Mouse (Mus musculus) lung, embryonic 16.5 days (tissue): Measurements from ENCODE around the gene Mcfd2. TPM values are rescaled to one million over a fixed set of nuclear protein-coding genes. Genes with fewer than 3 reads are reported as not detected.

Source experiments
- ATAC-seq: fragments of 200-750 bp; cut with Nextera tagmentation; 2 replicates; pipeline ENCODE4 v1.8.0; 2017; ENCODE audit warnings: low read depth, mild to moderate bottlenecking, moderate library complexity
- H3K27ac ChIP-seq: fragments of 300-500 bp; sonication (generic); 2 replicates; pipeline ENCODE4 v1.5.1; 2014; ENCODE audit warnings: mild to moderate bottlenecking, control low read depth, low read length
- H3K27me3 ChIP-seq: fragments of 300-500 bp; sonication (generic); 2 replicates; pipeline ENCODE4 v1.6.1; 2014; ENCODE audit warnings: low read depth, low read length, mixed read lengths; ENCODE audit not compliant: control insufficient read depth, insufficient read depth
- H3K36me3 ChIP-seq: fragments of 300-500 bp; sonication (generic); 2 replicates; pipeline ENCODE4 v1.6.1; 2014; ENCODE audit warnings: low read length; ENCODE audit not compliant: control insufficient read depth, insufficient read depth
- H3K4me1 ChIP-seq: fragments of 300-500 bp; sonication (generic); replicated peaks from 2 replicates; pipeline ENCODE4 v1.6.1; 2014; ENCODE audit warnings: low read length, mixed read lengths; ENCODE audit not compliant: control insufficient read depth, insufficient read depth
- H3K4me2 ChIP-seq: fragments of 300-500 bp; sonication (generic); 2 replicates; pipeline ENCODE4 v1.6.1; 2014; ENCODE audit warnings: low read depth, low read length, control low read depth
- H3K4me3 ChIP-seq: fragments of 300-500 bp; sonication (generic); 2 replicates; pipeline ENCODE4 v1.5.1; 2014; ENCODE audit warnings: mild to moderate bottlenecking, low read length, control low read depth
- H3K9ac ChIP-seq: fragments of 300-500 bp; sonication (generic); 2 replicates; pipeline ENCODE4 v1.6.1; 2014; ENCODE audit warnings: low read length, control low read depth
- H3K9me3 ChIP-seq: fragments of 300-500 bp; sonication (generic); 2 replicates; pipeline ENCODE4 v1.6.1; 2016; ENCODE audit warnings: low read length; ENCODE audit not compliant: control insufficient read depth
- WGBS: fragments of 180-500 bp; shearing (Covaris S2); extraction: QIAGEN DNeasy Blood & Tissue Kit; methylation state at CpG from one replicate; pipeline ENCODE4 v1.1.7; 2014; 5-methylcytosine and 5-hydroxymethylcytosine counted together
- polyA plus RNA-seq: library from polyadenylated mRNA; unstranded; fragments of >200 nt; fragmentation: Nextera tagmentation; extraction: Ambion mirVana; gene quantifications from 2 replicates; pipeline ENCODE4 v1.2.1, GENCODE M21; 2015

Mcfd2 gene
- polyA plus RNA-seq, 1 experiment from 2014 or later, result 113 TPM

DNA sequence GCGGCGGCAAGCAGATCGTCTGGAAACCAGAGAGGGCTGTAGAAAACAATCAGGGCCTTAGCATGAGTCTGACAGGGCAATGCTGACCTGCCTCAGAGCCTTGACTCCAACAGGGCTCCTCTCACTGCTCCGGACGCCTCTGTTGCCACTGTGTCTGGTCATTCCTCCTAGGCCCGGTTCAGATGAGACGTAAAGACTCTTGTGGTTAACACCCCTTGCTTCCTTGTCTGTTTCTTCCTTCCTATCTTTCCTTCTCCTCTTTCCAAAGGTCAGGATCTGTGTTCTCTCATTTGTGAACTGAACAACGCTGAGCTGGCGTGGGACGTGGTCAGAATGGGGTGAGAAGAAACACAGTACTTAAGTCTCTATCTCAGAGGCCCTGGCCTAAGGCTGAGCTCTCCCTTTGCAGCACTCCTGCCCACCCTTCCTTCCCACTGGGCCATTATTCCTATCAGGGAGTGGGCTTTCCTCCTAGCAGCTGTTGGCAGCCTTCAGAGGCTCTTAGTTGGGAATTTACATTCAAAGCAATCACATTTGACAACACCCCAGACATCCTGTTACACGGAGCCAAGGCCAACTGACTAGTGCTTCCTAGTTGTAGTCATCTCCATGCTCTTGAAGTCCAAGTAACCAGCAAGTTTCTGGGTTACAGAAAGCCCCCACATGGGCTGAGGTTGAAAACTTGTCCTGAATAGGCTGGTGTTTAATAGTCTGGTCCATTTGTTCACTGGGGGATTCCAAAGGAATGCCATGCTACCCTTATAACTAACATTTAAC, 1.5 kb downstream of the Mcfd2 start:
- Histone ChIP-seq H3K27ac (no peak overlapping the region), H3K4me1 (peaks cover 9% of the 10 kb centered on the region), H3K27me3 (no peaks in the 10 kb centered on the region), H3K4me2 (peak overlapping the region; percentile 63), H3K36me3 (peaks cover 12% of the 10 kb centered on the region), H3K4me3 (0 out of 2 replicates have a peak overlapping the region, but pooled peaks have one; percentile 4), H3K9me3 (no peaks in the 10 kb centered on the region), H3K9ac (peak overlapping the region; percentile 96; the same call in 1 of the 2 replicates)
- ATAC-seq, result no peak
- 82% methylated on average over 11 of the region's 11 CpGs for WGBS

DNA sequence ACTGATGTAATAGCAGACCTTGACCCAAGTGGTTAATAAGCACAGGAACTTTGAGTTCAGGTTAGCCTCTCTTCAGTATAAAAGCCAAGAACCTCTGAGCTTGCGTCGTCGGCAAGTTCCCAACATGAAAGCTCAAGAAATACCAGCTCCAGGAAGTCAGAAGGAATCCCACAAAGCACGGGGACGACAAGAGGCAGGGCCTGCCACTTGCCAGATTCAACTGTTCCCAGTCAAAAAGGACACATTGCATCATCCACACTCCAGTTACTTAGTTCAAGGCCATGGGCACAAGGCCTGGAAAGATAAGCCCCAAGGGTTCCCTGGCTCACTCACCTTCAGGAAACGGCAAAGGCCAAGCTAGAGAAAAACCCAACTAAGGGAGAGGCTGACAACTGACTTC, 2.3 kb downstream of the Mcfd2 start:
- WGBS, result 92% methylated on average over 6 of the region's 6 CpGs
- Histone ChIP-seq H3K4me3 (no peak overlapping the region), H3K9ac (no peak overlapping the region), H3K36me3 (peaks cover 16% of the 10 kb centered on the region), H3K4me1 (peaks cover 9% of the 10 kb centered on the region), H3K27ac (no peak overlapping the region), H3K27me3 (no peaks in the 10 kb centered on the region), H3K4me2 (no peak overlapping the region), H3K9me3 (no peaks in the 10 kb centered on the region)
- no peak for ATAC-seq

DNA sequence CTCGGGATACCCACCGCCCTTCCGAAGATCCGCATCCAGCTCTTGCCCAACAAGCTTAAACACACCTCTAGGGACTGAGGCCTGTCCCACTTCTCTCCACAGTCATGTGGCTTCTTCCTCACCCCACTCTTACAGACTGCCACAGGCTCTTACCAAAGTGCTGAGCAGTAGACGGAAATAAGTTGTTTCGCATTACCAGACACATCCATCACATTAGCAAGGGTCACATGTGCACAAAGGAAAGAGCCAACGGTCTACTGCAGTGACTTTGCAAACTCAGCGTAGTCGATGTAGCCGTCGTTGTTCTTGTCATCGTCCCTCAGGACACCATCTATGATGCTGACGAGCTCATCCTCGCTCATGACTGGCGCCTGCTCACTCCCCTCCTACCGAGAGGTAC, 10.1 kb downstream of the Mcfd2 start:
- Histone ChIP-seq H3K9ac (no peak overlapping the region), H3K36me3 (peaks cover 38% of the 10 kb centered on the region), H3K4me3 (no peak overlapping the region), H3K4me2 (no peak overlapping the region), H3K9me3 (no peaks in the 10 kb centered on the region), H3K4me1 (no peaks in the 10 kb centered on the region), H3K27me3 (no peaks in the 10 kb centered on the region), H3K27ac (no peak overlapping the region)
- WGBS, result 86% methylated on average over 16 of the region's 16 CpGs
- ATAC-seq, result no peak

DNA sequence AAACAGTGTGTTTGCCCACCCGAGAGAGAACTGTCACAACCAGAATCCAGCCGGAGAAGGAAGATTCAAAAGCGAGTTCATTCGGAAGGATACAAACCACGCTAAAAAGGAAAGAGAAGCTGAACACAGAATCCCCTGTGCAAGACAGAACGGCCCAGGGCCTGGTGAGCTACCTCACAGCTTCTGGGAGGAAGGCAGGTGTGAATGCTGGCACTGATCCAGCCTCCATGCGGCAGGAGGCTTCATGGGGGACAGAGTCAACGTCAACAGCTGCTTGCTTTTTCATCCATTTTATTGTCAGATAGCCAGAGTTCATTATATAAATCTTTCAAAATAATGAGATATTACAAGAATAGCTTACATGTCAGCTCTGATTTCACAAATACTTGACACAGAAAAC, 11.4 kb downstream of the Mcfd2 start:
- Histone ChIP-seq H3K9ac (no peak overlapping the region), H3K9me3 (no peaks in the 10 kb centered on the region), H3K27me3 (no peaks in the 10 kb centered on the region), H3K4me1 (no peaks in the 10 kb centered on the region), H3K4me3 (no peak overlapping the region), H3K36me3 (peaks cover 31% of the 10 kb centered on the region), H3K4me2 (no peak overlapping the region), H3K27ac (no peak overlapping the region)
- 67% methylated on average over 8 of the region's 8 CpGs for WGBS
- no peak for ATAC-seq

DNA sequence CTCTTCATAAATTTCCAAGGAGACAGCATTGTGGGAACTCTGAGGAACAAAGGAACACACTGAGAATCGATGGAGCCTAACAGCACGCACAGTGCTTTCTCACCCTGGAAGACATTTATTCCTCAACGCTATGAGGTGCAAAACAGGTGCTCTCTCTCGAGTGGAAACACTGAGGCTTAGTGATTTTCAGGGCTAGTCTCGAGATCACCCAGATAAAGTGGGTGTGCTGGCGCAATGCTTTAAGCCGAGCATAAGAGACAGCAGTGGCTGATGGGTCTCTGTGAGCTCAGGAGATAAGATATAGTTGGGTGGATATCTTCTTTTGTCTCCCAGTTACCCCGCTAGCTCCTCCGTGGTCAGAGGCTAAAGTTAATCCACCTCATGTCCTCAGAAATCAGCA, 19.6 kb downstream of the Mcfd2 start:
- H3K9me3 ChIP-seq, result no peaks in the 10 kb centered on the region; the same call in 1 of the 2 replicates
- H3K27me3 ChIP-seq, result no peaks in the 10 kb centered on the region
- ATAC-seq, result no peak
- no peak overlapping the region for H3K27ac ChIP-seq
- H3K4me1 ChIP-seq, result peaks cover 7% of the 10 kb centered on the region
- no peak overlapping the region for H3K9ac ChIP-seq
- H3K4me3 ChIP-seq, result no peak overlapping the region
- 71% methylated on average over 9 of the region's 9 CpGs for WGBS
- no peaks in the 10 kb centered on the region for H3K36me3 ChIP-seq
- H3K4me2 ChIP-seq, result no peak overlapping the region

DNA sequence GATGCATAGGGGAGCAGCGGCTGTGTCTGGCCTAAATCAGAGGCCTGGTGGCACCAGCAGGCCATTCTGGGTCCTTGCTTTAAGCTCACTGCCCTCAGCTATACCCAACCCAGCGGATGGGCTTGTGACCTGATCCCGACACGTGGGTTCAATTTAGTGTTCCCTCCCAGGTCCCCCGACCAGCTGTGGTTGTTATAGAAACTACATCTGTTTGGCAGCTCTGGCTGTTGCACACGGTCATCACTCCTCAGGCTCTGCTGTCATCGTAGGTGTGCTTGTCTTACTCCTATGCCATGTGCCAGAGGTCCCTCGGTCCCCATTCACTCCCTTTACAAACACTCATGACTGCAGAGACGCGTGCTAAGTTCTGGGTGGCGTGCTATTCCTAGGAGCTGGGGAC, 27.9 kb downstream of the Mcfd2 start:
- Histone ChIP-seq H3K4me3 (no peak overlapping the region), H3K36me3 (no peaks in the 10 kb centered on the region), H3K9me3 (no peaks in the 10 kb centered on the region; the same call in 1 of the 2 replicates), H3K9ac (no peak overlapping the region), H3K27me3 (no peaks in the 10 kb centered on the region), H3K4me2 (no peak overlapping the region), H3K27ac (peak overlapping the region; percentile 12; the same call in 1 of the 2 replicates), H3K4me1 (peaks cover 16% of the 10 kb centered on the region)
- WGBS, result 65% methylated on average over 11 of the region's 11 CpGs
- peak; percentile 26 for ATAC-seq

DNA sequence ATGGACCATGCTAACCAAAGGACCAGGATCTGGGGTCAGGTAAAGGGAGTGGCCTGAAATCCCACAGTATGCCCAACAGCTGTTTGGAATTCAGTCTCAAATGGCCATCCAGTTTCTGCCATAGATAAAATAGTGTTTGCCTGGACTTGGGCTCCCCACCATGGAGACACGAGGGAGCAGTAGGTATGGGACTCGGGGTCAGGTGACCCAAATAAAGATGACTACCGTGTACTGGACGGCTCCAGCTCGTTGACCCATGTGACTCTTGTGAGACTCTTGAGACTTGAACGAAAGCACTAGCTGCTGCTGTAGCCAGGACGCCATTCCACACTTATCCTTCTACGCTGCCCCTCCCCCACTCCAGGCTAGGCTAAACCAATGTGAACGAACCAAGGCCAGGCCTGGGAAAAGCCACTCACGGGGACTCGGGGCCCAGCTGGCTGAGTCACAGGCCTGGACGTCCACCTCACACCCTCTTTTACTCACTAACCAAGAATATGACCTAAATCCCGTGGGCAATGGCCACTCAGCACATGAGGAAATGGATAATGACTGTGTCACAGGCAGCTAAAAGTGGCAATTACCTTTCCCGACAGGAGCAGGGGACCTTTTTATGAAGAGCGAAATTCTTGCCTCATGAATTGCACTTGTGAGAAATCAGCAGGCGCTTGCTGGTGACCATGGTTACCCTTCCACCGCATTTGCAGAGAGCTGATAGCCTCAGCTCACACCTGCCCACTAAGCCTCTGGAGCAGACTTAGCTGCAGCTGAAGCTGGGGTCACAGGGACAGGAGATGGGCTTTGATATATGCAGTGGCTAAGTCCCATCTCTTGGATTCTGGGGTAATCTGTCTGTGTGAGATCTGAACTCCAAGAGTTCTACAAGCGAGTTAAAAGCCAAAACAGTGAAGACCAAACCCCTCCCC, 28.7 kb downstream of the Mcfd2 start:
- H3K4me3 ChIP-seq, result no peak overlapping the region
- H3K27me3 ChIP-seq, result no peaks in the 10 kb centered on the region
- WGBS, result 35% methylated on average over 18 of the region's 18 CpGs
- H3K4me2 ChIP-seq, result peak overlapping the region; percentile 22; the same call in 1 of the 2 replicates
- peak overlapping the region; percentile 86 for H3K27ac ChIP-seq
- peak; percentile 70 for ATAC-seq
- H3K9ac ChIP-seq, result no peak overlapping the region
- peaks cover 16% of the 10 kb centered on the region for H3K4me1 ChIP-seq
- no peaks in the 10 kb centered on the region; the same call in 1 of the 2 replicates for H3K9me3 ChIP-seq
- H3K36me3 ChIP-seq, result no peaks in the 10 kb centered on the region

DNA sequence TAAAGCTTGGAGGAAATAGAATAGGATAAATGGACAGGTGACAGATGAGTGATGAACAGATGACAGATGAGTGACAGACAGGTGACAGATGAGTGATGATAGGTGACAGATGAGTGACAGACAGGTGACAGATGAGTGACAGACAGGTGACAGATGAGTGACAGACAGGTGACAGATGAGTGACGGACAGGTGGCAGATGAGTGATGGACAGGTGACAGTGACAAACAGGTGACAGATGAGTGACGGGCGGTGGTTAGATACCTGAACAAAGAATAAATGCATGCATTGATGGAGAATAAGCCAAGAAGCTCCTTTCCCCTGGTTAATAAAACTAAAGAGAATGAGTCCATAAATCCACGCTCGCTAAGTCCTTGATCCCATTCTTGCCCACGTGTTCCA, 30.7 kb downstream of the Mcfd2 start:
- H3K9me3 ChIP-seq, result no peaks in the 10 kb centered on the region
- no peak overlapping the region for H3K4me3 ChIP-seq
- no peaks in the 10 kb centered on the region for H3K27me3 ChIP-seq
- peaks cover 16% of the 10 kb centered on the region for H3K4me1 ChIP-seq
- no peak for ATAC-seq
- no peak overlapping the region for H3K4me2 ChIP-seq
- H3K36me3 ChIP-seq, result no peaks in the 10 kb centered on the region
- WGBS, result 89% methylated on average over 6 of the region's 6 CpGs
- no peak overlapping the region for H3K27ac ChIP-seq
- no peak overlapping the region for H3K9ac ChIP-seq

DNA sequence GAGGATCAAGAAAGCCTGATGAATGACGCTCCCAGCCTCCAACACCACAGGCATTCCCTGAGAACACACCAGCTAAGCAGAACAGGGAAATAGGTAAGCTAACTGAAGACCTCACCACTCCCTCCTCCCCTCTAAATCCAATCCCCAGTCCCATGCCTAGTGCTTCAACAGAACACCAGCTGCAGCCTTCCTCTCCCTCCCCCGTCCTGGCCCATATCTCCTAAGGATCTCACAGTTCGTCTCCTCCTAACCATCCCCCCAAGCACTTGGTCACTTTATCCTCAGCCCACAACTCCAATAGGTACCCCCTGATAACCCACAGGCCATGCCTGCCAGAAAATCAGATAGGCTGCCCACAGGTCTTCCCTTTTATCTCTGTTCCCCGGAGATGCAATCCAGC, 37.9 kb downstream of the Mcfd2 start:
- no peak for ATAC-seq
- Histone ChIP-seq H3K4me2 (no peak overlapping the region), H3K27ac (no peak overlapping the region), H3K27me3 (no peaks in the 10 kb centered on the region), H3K9ac (no peak overlapping the region), H3K9me3 (no peaks in the 10 kb centered on the region), H3K4me3 (no peak overlapping the region), H3K36me3 (no peaks in the 10 kb centered on the region), H3K4me1 (no peaks in the 10 kb centered on the region)
- WGBS, result 42% methylated on average over 4 of the region's 4 CpGs
